Mouse (Mus musculus): ENCODE measurements around the gene Pax2. TPM values are rescaled to one million over a fixed set of nuclear protein-coding genes. Genes with fewer than 3 reads are reported as not detected.
A peak's percentile ranks its signal among the peaks of the same experiment; 100 is the strongest.

The Pax2 gene
- polyA plus RNA-seq (2015; fragmentation: Nextera tagmentation; extraction: Ambion mirVana): 0.07 TPM in 1 of 2 replicates, not detected in the other

DNA sequence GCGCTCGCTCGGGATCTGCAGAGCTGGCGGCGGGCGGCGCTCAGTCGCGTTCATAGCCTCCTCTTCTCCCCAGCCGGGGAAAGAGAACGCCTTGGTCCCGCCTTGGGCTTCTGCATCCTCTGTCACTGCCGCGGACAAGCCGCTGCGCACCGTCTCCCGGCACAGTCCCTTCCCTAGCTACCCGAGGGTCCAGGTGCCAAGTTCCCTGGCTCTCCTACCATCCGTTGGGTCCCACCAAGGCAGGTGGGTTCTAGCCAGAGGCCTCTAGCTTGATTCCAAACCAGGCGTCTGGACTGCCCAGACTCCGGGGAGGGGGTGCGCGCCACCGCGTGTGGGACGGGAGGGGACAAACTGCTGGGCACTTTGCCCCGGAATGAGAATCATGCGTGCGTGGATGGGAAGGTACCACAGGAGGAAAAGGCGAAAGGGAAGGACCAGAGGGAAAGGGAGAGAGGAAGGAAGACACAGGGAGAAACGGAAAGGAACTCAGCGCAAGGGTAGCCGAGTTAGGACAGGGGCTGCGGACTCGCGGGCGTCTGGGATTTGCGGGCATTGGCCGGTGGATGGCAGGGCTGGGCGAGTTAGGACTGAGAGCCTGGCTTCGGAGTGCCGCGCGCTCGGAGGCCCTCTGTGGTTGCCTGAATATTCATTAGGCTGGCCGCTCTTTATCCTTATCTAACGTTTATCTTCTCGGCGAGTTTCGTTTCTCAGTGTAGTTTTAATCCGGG, at the start of gene Pax2:
Pax2 (plus strand) TSS at position 353 of the 728 bp plus-strand sequence.
- Histone ChIP-seq H3K27ac (ENCODE audit: low read length) (no peak within 1 kb of the TSS), H3K9me3 (ENCODE audit: control insufficient read depth, low read length) (no peaks in the 10 kb centered on the region), H3K36me3 (ENCODE audit: control insufficient read depth, insufficient read depth) (no peaks in the 10 kb centered on the region), H3K4me1 (replicated peaks; ENCODE audit: control insufficient read depth, insufficient read depth, low read length) (peaks cover 29% of the 10 kb centered on the region), H3K4me3 (replicated peaks; ENCODE audit: low read length) (peak within 1 kb of the TSS; percentile 25), H3K4me2 (ENCODE audit: low read length) (peak within 1 kb of the TSS; percentile 53), H3K27me3 (replicated peaks; ENCODE audit: control insufficient read depth, insufficient read depth, low read length) (peaks cover 59% of the 10 kb centered on the region), H3K9ac (replicated peaks; ENCODE audit: low read depth, low read length) (0 out of 2 replicates have a peak within 1 kb of the TSS, but pooled peaks have one; percentile 5)
- under 1% methylated on average over 52 of the region's 52 CpGs for WGBS
- ATAC-seq: no peak

DNA sequence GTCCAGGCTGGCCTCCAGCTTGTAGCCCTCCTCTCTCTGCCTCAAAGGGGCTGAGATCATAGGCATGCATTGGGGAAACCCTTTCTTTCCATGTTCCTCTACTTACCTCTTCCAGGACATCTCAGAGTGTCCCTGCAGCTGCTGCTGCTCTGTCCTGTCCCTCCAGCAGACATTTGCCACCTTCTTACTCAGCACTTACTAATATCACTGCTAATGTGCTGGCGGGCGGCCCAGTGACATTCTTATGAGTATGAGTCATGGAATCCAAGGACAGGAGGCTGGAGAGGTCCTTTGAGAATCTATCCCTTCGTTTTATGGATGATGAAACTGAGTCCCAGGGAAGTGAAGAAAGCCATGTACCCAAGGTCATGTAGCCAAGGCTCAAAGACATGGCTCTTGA, 47.0 kb upstream of the Pax2 start:
- Histone ChIP-seq H3K27ac (ENCODE audit: low read length) (no peak overlapping the region), H3K4me2 (ENCODE audit: low read length) (no peak overlapping the region), H3K4me1 (replicated peaks; ENCODE audit: control insufficient read depth, insufficient read depth, low read length) (no peaks in the 10 kb centered on the region), H3K9ac (replicated peaks; ENCODE audit: low read depth, low read length) (no peak overlapping the region), H3K9me3 (ENCODE audit: control insufficient read depth, low read length) (no peaks in the 10 kb centered on the region), H3K4me3 (replicated peaks; ENCODE audit: low read length) (no peak overlapping the region), H3K36me3 (ENCODE audit: control insufficient read depth, insufficient read depth) (no peaks in the 10 kb centered on the region), H3K27me3 (replicated peaks; ENCODE audit: control insufficient read depth, insufficient read depth, low read length) (0 out of 2 replicates have a peak, but pooled peaks cover 7% of the 10 kb centered on the region)
- ATAC-seq: no peak
- 71% methylated on average over 3 of the region's 3 CpGs for WGBS

DNA sequence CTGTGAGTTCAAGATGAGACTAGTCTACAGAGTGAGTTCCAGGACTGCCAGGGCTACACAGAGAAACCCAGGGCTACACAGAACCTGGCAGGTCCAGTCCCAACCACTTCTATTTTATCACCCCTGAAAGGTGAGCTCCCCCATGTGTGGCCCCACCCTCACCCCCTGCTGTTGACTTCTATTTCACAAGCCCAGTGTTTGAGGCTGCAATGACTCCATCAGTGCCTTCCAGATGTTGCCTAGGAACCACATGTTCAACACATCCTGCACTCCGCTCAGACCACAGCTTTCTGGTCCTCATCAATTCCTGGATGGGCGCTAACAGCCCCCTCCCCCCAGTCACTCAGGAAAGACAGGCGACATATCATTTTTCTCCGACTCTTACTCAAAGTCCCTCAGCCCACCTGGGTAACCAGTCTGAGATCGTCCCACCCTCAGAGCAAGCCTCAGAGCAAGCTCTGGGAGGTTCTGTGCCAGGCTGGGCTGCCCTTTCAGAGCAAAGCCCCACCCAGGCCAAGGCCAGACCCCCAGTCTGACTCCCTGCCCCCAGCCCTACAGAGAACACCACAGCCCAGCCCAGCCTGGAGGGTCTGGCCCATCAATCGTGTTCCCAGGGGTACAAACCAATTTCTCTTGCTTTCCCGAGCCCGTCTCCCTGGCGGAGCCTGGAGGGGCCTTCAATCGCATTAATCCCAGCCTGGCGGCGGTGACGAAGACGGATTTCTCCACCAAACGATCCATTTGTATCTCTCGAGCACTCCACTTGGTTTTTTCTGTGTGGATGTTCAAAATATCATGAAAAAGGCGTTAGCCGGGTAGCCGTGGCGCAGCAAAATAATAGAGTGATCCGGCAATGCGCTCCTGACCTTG, 38.9 kb upstream of the Pax2 start:
- no peaks in the 10 kb centered on the region for H3K9me3 ChIP-seq (ENCODE audit: control insufficient read depth, low read length)
- H3K4me2 ChIP-seq (ENCODE audit: low read length): no peak overlapping the region
- no peaks in the 10 kb centered on the region for H3K36me3 ChIP-seq (ENCODE audit: control insufficient read depth, insufficient read depth)
- no peak overlapping the region for H3K4me3 ChIP-seq (replicated peaks; ENCODE audit: low read length)
- H3K27me3 ChIP-seq (replicated peaks; ENCODE audit: control insufficient read depth, insufficient read depth, low read length): peaks cover 40% of the 10 kb centered on the region
- no peak overlapping the region for H3K9ac ChIP-seq (replicated peaks; ENCODE audit: low read depth, low read length)
- WGBS: 66% methylated on average over 22 of the region's 22 CpGs
- no peak overlapping the region for H3K27ac ChIP-seq (ENCODE audit: low read length)
- peaks cover 13% of the 10 kb centered on the region for H3K4me1 ChIP-seq (replicated peaks; ENCODE audit: control insufficient read depth, insufficient read depth, low read length)
- ATAC-seq: no peak

DNA sequence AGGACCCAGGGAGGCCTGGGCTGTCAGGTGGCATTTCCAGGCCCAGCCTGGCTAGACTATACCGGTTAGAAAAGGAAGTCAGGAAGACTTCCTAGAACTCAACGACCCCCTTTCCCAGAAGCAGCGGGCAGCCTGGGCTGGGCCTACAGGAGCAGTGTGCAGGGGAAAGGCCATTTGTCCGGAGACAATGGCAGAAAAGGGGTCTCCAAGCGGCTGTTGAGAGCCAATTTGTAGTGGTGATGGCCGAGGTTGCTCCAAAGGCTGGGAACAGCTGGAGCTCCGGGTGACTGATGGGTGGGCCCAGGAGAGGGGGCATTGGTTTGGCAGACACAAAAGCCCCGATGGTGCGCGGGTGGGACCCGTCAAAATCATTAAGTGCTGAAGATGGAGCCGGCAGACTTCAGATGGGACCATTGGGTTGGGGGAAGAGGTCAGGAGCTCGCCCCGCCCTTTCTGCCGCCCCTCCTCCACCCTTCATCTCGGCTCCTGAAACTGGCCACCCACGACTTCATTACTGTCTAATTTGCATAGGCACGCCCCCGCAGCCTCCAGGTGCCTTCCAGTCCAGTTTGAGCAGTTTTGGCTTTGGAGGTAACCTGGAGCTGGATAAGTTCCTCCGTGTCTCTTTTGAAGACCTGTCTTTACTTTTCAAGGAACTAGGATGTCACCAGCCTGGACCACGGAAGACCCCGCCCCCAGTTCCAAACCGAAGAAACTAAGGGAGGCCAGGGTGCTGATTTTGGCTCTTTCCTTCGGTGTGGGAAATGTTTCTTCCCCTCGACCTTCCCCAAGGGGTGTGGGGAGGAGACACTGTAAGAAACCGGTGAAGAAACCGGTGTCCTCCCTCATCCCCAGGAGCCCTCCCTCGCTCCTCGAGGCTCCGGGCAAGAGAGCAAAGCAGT, 36.3 kb upstream of the Pax2 start:
- Histone ChIP-seq H3K9me3 (ENCODE audit: control insufficient read depth, low read length) (no peaks in the 10 kb centered on the region), H3K4me3 (replicated peaks; ENCODE audit: low read length) (peak overlapping the region; percentile 45), H3K4me2 (ENCODE audit: low read length) (peak overlapping the region; percentile 78), H3K9ac (replicated peaks; ENCODE audit: low read depth, low read length) (peak overlapping the region; percentile 50), H3K4me1 (replicated peaks; ENCODE audit: control insufficient read depth, insufficient read depth, low read length) (peaks cover 19% of the 10 kb centered on the region), H3K27me3 (replicated peaks; ENCODE audit: control insufficient read depth, insufficient read depth, low read length) (peaks cover 60% of the 10 kb centered on the region), H3K27ac (ENCODE audit: low read length) (no peak overlapping the region), H3K36me3 (ENCODE audit: control insufficient read depth, insufficient read depth) (no peaks in the 10 kb centered on the region)
- WGBS: 2% methylated on average over 30 of the region's 30 CpGs
- no peak for ATAC-seq

DNA sequence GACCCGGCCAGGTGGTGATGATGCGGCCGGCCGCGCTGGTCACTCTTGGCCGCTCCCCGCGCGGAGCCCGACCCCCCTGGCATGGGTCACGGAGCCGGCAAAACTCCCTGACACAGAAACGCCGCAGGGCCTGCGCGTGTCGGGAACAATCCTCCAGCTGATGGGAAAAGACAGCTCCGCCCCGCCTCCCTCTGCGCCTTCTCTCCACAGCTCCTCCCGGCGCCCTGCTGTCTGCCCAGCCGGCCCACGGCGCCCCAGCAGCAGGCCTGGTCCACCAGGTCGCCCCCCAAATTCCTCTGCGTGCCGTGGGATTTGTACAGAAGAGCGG, 35.7 kb upstream of the Pax2 start:
- Histone ChIP-seq H3K27me3 (replicated peaks; ENCODE audit: control insufficient read depth, insufficient read depth, low read length) (peaks cover 66% of the 10 kb centered on the region), H3K4me2 (ENCODE audit: low read length) (peak overlapping the region; percentile 78), H3K9me3 (ENCODE audit: control insufficient read depth, low read length) (no peaks in the 10 kb centered on the region), H3K36me3 (ENCODE audit: control insufficient read depth, insufficient read depth) (no peaks in the 10 kb centered on the region), H3K27ac (ENCODE audit: low read length) (no peak overlapping the region), H3K9ac (replicated peaks; ENCODE audit: low read depth, low read length) (peak overlapping the region; percentile 50), H3K4me3 (replicated peaks; ENCODE audit: low read length) (peak overlapping the region; percentile 45), H3K4me1 (replicated peaks; ENCODE audit: control insufficient read depth, insufficient read depth, low read length) (peaks cover 19% of the 10 kb centered on the region)
- ATAC-seq: peak; percentile 59; the same call in 1 of the 2 replicates
- under 1% methylated on average over 25 of the region's 29 CpGs for WGBS

DNA sequence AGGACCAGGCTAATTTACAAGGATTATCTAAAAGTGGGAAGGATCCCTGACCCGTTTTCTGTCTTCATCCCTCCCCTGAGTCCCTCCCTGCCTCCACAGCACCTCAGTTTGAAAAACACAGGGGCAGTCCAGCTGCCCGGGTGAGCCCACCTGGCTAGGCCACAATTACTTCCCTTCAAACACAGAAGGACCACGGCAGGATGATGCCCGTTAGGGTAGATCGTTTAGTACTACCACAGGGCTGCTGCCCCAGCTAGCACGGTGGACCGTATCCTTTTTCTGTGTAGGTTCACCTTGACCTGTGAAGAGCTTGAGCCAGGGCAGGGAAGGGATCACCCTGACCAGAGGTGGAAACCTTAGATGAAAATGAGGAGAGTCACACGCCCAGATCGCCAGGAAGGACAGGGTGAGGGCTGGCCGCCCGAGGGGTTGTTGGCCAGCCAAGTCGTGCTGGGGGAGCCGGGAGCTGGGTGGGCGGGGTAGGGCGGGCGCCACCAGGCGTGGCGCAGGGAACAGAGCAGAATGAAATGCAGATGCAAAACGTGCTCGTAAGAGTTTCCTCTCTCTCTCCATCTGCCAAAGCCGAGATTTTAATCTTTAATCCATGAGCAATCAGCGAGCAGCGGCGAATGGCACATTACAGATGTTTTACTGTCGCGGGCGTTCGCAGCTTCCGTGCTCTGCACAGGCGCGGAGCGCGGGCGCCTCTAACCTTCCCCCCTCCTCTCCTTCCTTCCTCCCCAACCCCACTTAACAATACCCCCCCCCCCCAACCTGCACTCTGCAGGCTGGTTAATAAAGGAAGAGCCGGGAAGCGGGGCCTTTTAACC, 32.0 kb upstream of the Pax2 start:
- Histone ChIP-seq H3K4me3 (replicated peaks; ENCODE audit: low read length) (peak overlapping the region; percentile 29), H3K4me1 (replicated peaks; ENCODE audit: control insufficient read depth, insufficient read depth, low read length) (peaks cover 23% of the 10 kb centered on the region), H3K27ac (ENCODE audit: low read length) (no peak overlapping the region), H3K27me3 (replicated peaks; ENCODE audit: control insufficient read depth, insufficient read depth, low read length) (peaks cover 58% of the 10 kb centered on the region), H3K9ac (replicated peaks; ENCODE audit: low read depth, low read length) (0 out of 2 replicates have a peak overlapping the region, but pooled peaks have one; percentile 6), H3K9me3 (ENCODE audit: control insufficient read depth, low read length) (no peaks in the 10 kb centered on the region), H3K4me2 (ENCODE audit: low read length) (peak overlapping the region; percentile 38), H3K36me3 (ENCODE audit: control insufficient read depth, insufficient read depth) (no peaks in the 10 kb centered on the region)
- WGBS: 2% methylated on average over 36 of the region's 36 CpGs
- peak; percentile 34; the same call in 1 of the 2 replicates for ATAC-seq

DNA sequence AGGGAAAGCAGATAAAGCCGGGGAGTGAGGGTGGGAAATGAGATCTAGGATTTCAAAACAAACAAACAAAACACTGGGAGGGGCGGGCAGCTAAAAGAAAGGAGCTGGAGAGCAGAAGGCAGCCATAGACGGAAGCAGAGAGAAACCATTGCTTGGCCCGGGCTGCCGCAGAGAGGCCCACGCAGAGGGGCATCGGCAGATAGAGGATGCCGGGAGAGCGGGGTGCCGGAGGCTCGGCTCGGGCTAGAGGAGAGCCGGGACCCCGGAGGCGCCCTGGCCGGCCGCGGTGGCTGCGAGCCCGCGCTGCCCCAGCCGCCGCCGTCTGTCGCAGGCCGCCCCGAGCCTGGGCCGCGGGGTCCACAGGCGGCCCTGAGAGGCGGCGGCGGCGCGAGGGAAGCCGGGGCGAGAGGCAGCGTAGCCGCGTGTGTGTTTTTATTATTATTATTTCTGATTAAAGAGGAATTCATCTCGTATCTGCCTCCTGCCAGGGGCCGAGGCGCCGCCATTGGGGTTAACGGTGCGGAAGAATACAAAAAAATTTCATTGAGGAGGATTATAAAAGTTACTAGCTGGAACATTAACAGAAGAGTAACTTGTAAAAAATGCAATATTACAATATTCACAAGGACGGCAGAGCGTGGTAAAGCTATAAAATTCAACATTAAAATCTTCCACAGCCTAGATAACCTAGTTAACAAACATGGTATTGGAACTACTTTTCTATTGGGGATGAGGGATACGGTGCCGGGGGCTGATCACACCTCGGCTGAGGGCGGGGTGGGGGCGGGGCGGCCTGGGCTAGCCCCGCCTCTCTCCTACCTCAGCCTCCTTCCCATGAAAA, 29.7 kb upstream of the Pax2 start:
- Histone ChIP-seq H3K4me1 (replicated peaks; ENCODE audit: control insufficient read depth, insufficient read depth, low read length) (peaks cover 11% of the 10 kb centered on the region), H3K27ac (ENCODE audit: low read length) (no peak overlapping the region), H3K4me3 (replicated peaks; ENCODE audit: low read length) (peak overlapping the region; percentile 58), H3K4me2 (ENCODE audit: low read length) (peak overlapping the region; percentile 74), H3K9me3 (ENCODE audit: control insufficient read depth, low read length) (no peaks in the 10 kb centered on the region), H3K9ac (replicated peaks; ENCODE audit: low read depth, low read length) (peak overlapping the region; percentile 79), H3K36me3 (ENCODE audit: control insufficient read depth, insufficient read depth) (no peaks in the 10 kb centered on the region), H3K27me3 (replicated peaks; ENCODE audit: control insufficient read depth, insufficient read depth, low read length) (peaks cover 45% of the 10 kb centered on the region)
- WGBS: under 1% methylated on average over 42 of the region's 55 CpGs
- ATAC-seq: peak; percentile 80

DNA sequence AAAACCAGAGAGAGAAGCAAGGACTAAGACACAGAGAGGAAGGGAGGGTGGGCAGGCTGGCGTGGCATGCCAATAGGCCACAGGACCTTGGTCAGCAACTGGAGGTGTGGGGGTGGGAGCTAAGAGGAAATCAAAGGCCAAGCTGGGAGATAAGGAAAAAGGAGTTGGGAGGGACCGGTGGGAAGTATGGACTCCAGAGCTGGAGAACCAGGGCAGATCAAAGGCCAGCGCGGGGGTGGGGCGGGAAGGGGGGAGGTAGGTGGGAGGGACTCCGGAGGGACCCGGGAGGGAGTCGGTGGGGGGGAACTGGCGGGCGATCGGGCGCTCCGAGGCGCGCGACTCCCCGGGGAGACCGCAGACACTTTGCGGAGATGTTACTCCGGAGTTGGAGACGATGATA, 21.7 kb upstream of the Pax2 start:
- WGBS: under 1% methylated on average over 21 of the region's 21 CpGs
- H3K4me2 ChIP-seq (ENCODE audit: low read length): no peak overlapping the region
- no peak for ATAC-seq
- H3K36me3 ChIP-seq (ENCODE audit: control insufficient read depth, insufficient read depth): no peaks in the 10 kb centered on the region
- H3K27me3 ChIP-seq (replicated peaks; ENCODE audit: control insufficient read depth, insufficient read depth, low read length): peaks cover 76% of the 10 kb centered on the region
- H3K9me3 ChIP-seq (ENCODE audit: control insufficient read depth, low read length): no peaks in the 10 kb centered on the region
- H3K4me1 ChIP-seq (replicated peaks; ENCODE audit: control insufficient read depth, insufficient read depth, low read length): peaks cover 8% of the 10 kb centered on the region
- H3K27ac ChIP-seq (ENCODE audit: low read length): no peak overlapping the region
- H3K9ac ChIP-seq (replicated peaks; ENCODE audit: low read depth, low read length): no peak overlapping the region
- H3K4me3 ChIP-seq (replicated peaks; ENCODE audit: low read length): no peak overlapping the region

Data from forebrain, embryonic 16.5 days (tissue).